Mouse (Mus musculus) spleen, adult 2 months (tissue): ENCODE measurements at regions not wholly inside any gene's neighbourhood (a gene's known extent, or its start where the extent isn't known, plus 50 kb on each side); places are given as distances from the start of the nearest gene placed in this dataset.

Experiments
- DNase-seq, 2 experiments: peaks; one replicate each; pipeline versions ENCODE4 v3.0.0 to v3.0.0-alpha.2; 2012 to 2021; ENCODE audit warnings: low spot score in 2 of 2, low read depth in 1 of 2
- H3K27ac ChIP-seq: fragments of 200-500 bp; 2 replicates; pipeline ENCODE4 v1.5.1; 2012; ENCODE audit warnings: low read length, inconsistent platforms; ENCODE audit not compliant: insufficient read depth
- H3K27me3 ChIP-seq: fragments of 200-500 bp; 2 replicates; pipeline ENCODE4 v1.6.1; 2012; ENCODE audit warnings: mild to moderate bottlenecking, moderate library complexity, low read length, inconsistent platforms; ENCODE audit not compliant: control insufficient read depth, insufficient read depth
- H3K36me3 ChIP-seq: fragments of 200-500 bp; 2 replicates; pipeline ENCODE4 v1.6.1; 2012; ENCODE audit warnings: mild to moderate bottlenecking, low read length, inconsistent platforms; ENCODE audit not compliant: control insufficient read depth, insufficient read depth
- H3K4me1 ChIP-seq: fragments of 200-500 bp; 2 replicates; pipeline ENCODE4 v1.6.1; 2011; ENCODE audit warnings: inconsistent platforms; ENCODE audit not compliant: control insufficient read depth, insufficient read depth, insufficient read length
- H3K4me3 ChIP-seq: fragments of 200-500 bp; 2 replicates; pipeline ENCODE4 v1.5.1; 2011; ENCODE audit warnings: mild to moderate bottlenecking, inconsistent platforms; ENCODE audit not compliant: insufficient read depth, insufficient read length; ENCODE audit errors: extremely low read depth
- CTCF ChIP-seq: fragments of 200-500 bp; IDR thresholded peaks from 2 replicates; pipeline ENCODE4 v1.5.1; 2011; ENCODE audit warnings: mild to moderate bottlenecking, inconsistent platforms; ENCODE audit not compliant: insufficient read depth, insufficient read length, insufficient replicate concordance; ENCODE audit errors: extremely low read depth
- POLR2A ChIP-seq: fragments of 200-500 bp; IDR thresholded peaks from 2 replicates; pipeline ENCODE4 v1.6.1; 2011; ENCODE audit warnings: low read depth, low read length, inconsistent platforms
- WGBS: fragments of 180-500 bp; shearing (Covaris S2); methylation state at CpG from one replicate; pipeline ENCODE4 v1.1.7; 2018; 5-methylcytosine and 5-hydroxymethylcytosine counted together

DNA sequence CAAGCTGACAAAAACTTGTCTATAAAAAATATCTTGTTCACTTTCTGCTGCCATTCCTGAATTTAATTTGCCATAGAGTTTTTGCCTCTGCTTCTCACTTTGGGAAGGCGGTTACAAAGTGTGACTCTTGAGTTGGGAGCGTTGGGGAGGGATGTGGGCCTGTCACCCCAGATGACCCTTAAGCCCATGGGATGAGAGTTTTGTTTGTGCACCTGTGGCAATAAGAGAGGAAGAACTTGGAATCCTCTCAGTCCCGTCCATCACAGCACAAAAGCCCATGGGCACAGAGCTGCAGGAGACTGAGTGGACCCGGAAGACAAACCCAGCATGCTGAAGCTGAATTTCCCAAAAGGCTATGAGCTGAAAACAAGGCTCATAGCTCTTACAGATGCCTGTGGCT, 127.7 kb upstream of the Pik3r1 start:
- Histone ChIP-seq H3K36me3 (no peaks in the 10 kb centered on the region), H3K4me3 (no peak overlapping the region), H3K27ac (no peak overlapping the region), H3K27me3 (no peaks in the 10 kb centered on the region), H3K4me1 (no peaks in the 10 kb centered on the region)
- 93% methylated on average over 4 of the region's 4 CpGs for whole genome bisulfite sequencing
- no peak for DNase-seq
- TF ChIP-seq CTCF, result no peak
- TF ChIP-seq POLR2A, result no peak

DNA sequence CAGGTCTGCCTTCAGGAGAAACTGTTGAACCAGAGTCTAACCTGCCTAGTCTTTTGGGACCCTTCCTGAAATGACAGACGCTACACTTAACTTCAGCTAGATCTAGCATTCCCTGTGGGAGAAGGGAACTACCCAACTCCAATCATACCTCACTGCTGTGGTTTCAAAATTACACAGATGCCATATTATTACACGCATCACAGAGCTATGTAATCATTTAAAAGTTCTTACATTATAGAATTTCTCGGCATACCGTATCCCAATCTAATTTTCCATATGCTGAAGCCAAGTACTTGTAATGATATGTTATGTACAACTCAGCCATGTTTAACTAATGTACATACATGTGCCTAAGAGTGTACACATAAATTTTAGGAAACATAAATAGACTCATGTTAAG, 128.9 kb upstream of the Pik3r1 start:
- Histone ChIP-seq H3K27me3 (no peaks in the 10 kb centered on the region), H3K27ac (no peak overlapping the region), H3K4me1 (no peaks in the 10 kb centered on the region), H3K4me3 (no peak overlapping the region), H3K36me3 (no peaks in the 10 kb centered on the region)
- no peak for DNase-seq
- WGBS, result 95% methylated on average over 4 of the region's 4 CpGs
- TF ChIP-seq POLR2A (no peak), CTCF (no peak)

DNA sequence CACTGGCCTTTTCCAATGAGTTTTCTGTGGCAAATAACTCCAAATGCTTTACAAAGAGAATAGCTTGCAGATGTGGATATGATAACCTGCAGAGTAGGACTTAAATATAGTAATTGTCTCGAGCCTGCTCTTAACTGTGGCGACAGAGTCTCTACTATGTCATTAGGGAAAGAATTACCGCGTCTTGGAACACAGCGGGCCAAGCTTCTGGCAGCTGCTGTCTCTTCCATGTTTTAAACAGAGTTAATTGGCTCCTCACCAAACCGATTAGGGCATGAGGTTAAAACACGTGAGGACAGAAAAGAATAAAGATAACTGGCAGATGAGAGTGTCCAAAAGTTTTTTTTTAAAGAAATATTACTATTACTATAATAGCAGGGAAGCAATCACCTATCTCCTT, 134.2 kb upstream of the Pik3r1 start:
- H3K4me1 ChIP-seq, result 0 out of 2 replicates have a peak, but pooled peaks cover 3% of the 10 kb centered on the region
- no peak overlapping the region for H3K4me3 ChIP-seq
- no peak overlapping the region for H3K27ac ChIP-seq
- 88% methylated on average over 7 of the region's 7 CpGs for WGBS
- no peaks in the 10 kb centered on the region for H3K36me3 ChIP-seq
- DNase-seq, result no peak
- no peaks in the 10 kb centered on the region for H3K27me3 ChIP-seq
- TF ChIP-seq CTCF, result no peak

DNA sequence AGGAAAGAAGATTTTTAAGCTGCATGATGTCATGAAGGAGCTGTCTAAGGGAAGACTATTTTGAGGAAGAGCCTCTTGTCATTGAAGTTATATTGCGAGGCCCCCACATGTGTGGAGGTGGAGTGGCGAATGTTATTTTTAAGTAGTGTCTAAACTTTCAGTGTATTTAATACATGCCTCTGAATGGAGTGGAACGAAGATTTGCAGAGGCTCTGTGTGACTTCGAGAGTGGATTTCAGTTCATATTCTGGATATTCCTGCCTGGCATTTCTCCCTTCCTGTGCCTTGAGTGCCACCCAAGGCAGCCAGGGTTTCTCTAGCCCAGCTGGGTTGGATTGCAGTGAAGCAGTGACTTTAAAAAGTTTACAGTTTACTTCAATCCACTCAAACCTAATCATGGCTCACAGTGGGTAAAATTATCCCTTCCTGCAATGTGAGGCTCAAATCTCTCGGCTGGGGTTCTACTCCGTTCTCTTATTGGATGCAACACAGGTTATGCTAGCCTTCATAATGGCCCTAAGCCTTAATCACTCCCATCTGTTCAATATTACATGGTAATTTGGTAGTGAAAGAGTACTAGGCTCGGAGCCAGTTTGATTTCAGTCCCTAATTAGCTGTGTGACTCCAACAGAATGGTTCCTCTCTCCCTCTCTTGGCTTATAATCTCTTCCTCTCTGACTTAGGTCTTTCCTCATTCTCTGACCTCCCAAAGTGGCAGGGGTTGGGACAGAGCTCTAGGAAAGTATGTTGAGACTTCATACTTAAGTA, 138.1 kb upstream of the Pik3r1 start:
- Histone ChIP-seq H3K27me3 (no peaks in the 10 kb centered on the region), H3K4me3 (no peak overlapping the region), H3K36me3 (no peaks in the 10 kb centered on the region), H3K4me1 (0 out of 2 replicates have a peak, but pooled peaks cover 3% of the 10 kb centered on the region), H3K27ac (no peak overlapping the region)
- TF ChIP-seq POLR2A (no peak), CTCF (no peak)
- 88% methylated on average over 7 of the region's 7 CpGs for WGBS
- DNase-seq, result no peak

DNA sequence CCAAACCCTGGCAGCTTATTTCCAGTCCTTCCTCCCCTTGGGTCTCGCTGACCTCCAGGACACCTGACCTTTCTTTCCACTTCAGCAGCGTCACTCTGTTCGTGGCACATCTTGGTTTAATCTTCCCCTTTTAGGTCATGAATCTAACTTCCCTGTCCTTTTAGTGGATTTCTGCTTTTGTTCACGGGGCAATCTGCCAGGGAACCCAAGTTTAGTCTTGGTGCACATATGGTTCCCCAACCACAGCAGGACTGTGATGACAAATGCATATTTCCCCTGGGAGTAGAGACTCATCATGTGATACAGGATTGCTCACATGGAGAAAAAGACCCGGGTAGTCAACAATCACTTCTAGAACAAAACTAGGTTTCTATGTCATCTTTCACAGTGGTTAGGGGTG, 141.0 kb upstream of the Pik3r1 start:
- Histone ChIP-seq H3K36me3 (no peaks in the 10 kb centered on the region), H3K4me3 (no peak overlapping the region), H3K27me3 (no peaks in the 10 kb centered on the region), H3K4me1 (0 out of 2 replicates have a peak, but pooled peaks cover 3% of the 10 kb centered on the region), H3K27ac (no peak overlapping the region)
- 20% methylated on average over 5 of the region's 5 CpGs for WGBS
- TF ChIP-seq POLR2A, result no peak
- TF ChIP-seq CTCF, result no peak
- DNase-seq, result peak in 1 of 2 experiments; percentile 8

DNA sequence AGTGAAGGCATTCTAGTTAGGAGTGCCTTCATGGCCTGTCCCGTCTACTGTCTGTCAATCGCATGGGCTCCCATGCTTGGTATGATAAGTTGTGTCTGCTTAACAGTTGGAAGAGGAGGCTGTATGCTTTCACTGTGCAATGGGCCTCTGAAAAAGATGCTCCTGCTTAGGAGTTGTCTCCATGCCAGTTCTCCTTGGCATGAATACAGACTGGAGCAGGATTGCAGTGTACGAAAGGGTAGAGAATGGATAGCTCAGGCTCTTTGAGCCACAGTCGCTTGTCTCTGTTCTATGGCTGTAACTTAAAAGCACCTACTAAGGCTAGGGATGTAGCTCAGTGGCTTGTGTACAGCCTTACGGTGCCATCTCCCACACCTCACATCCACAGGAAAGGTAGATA, 142.7 kb upstream of the Pik3r1 start:
- no peak for DNase-seq
- Histone ChIP-seq H3K27me3 (no peaks in the 10 kb centered on the region), H3K36me3 (no peaks in the 10 kb centered on the region), H3K27ac (no peak overlapping the region), H3K4me1 (0 out of 2 replicates have a peak, but pooled peaks cover 3% of the 10 kb centered on the region), H3K4me3 (no peak overlapping the region)
- WGBS, result 92% methylated on average over 5 of the region's 5 CpGs
- TF ChIP-seq CTCF (no peak), POLR2A (no peak)

DNA sequence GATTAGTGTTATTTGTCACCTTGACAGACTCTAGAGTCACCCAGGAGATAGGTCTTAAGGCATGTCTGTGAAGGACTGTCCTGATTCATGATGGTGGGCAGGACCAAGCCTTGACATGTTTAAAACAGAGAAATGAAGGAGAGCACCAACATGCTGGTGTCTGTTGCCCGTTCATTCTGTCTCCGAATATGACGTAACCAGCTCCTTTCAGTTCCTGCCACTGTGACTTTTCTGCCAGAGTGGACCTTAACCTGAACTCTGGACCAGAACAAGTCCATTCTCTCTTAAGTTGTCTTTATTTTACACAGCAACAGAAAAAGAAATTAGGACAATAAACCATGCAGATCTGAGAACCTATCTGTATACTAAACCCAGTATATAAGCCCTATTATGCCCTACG, 146.1 kb upstream of the Pik3r1 start:
- no peak overlapping the region for H3K27ac ChIP-seq
- WGBS, result 87% methylated on average over 4 of the region's 4 CpGs
- no peak overlapping the region for H3K4me3 ChIP-seq
- H3K4me1 ChIP-seq, result no peaks in the 10 kb centered on the region
- TF ChIP-seq CTCF (no peak), POLR2A (no peak)
- H3K36me3 ChIP-seq, result no peaks in the 10 kb centered on the region
- no peaks in the 10 kb centered on the region for H3K27me3 ChIP-seq
- DNase-seq, result no peak
